Mouse (Mus musculus): ENCODE results near the gene Ano6. TPM values are rescaled to one million over a fixed set of nuclear protein-coding genes. Genes with fewer than 3 reads are reported as not detected.

Ano6 gene
- polyA plus RNA-seq, 1 experiment from 2014 or later: 27.8 TPM

- H3K36me3 ChIP-seq (ENCODE audit: control insufficient read depth, insufficient read depth, low read length): no peaks in the 10 kb centered on the region
- H3K4me1 ChIP-seq (ENCODE audit: control insufficient read depth, insufficient read depth, low read length): peaks cover 7% of the 10 kb centered on the region; the same call in 1 of the 2 replicates
- peaks cover 4% of the 10 kb centered on the region; the same call in 1 of the 2 replicates for H3K27me3 ChIP-seq (ENCODE audit: control insufficient read depth, insufficient read depth, low read length)
- ATAC-seq (ENCODE audit: low FRiP score, low TSS enrichment) (peak; percentile 32; the same call in 1 of the 2 replicates), DNase-seq (no peak)
- WGBS: 2% methylated on average over 32 of the region's 32 CpGs
- peak overlapping the region; percentile 86 for H3K4me3 ChIP-seq (replicated peaks; ENCODE audit: low read depth, low read length)
- H3K4me2 ChIP-seq (ENCODE audit: low read length): peak overlapping the region; percentile 81
- peak overlapping the region; percentile 84 for H3K9ac ChIP-seq (replicated peaks; ENCODE audit: low read length)
- no peaks in the 10 kb centered on the region for H3K9me3 ChIP-seq (ENCODE audit: control insufficient read depth, low read length)
- H3K27ac ChIP-seq (replicated peaks; ENCODE audit: low read depth, low read length): peak overlapping the region; percentile 87
These were observed 623 bp downstream of the Ano6 start for GRCm38 (mm10) chr15:95791141-95791791.

- peak overlapping the region; percentile 84; the same call in 1 of the 2 replicates for H3K9ac ChIP-seq (replicated peaks; ENCODE audit: low read length)
These were observed 1.2 kb downstream of the Ano6 start for GRCm38 (mm10) chr15:95791855-95792254.

GRCm38 (mm10) chr15:95792261-95793260 lies 1.9 kb downstream of the Ano6 start:
- 83% methylated on average over 25 of the region's 25 CpGs for WGBS

More at GRCm38 (mm10) chr15:95791855-95792254, 1.2 kb downstream of the Ano6 start:
- Histone ChIP-seq H3K36me3 (ENCODE audit: control insufficient read depth, insufficient read depth, low read length) (no peaks in the 10 kb centered on the region), H3K27me3 (ENCODE audit: control insufficient read depth, insufficient read depth, low read length) (peaks cover 4% of the 10 kb centered on the region; the same call in 1 of the 2 replicates), H3K4me2 (ENCODE audit: low read length) (peak overlapping the region; percentile 81), H3K9me3 (ENCODE audit: control insufficient read depth, low read length) (no peaks in the 10 kb centered on the region), H3K4me3 (replicated peaks; ENCODE audit: low read depth, low read length) (peak overlapping the region; percentile 86), H3K27ac (replicated peaks; ENCODE audit: low read depth, low read length) (no peak overlapping the region), H3K4me1 (ENCODE audit: control insufficient read depth, insufficient read depth, low read length) (peaks cover 7% of the 10 kb centered on the region; the same call in 1 of the 2 replicates)
- 64% methylated on average over 5 of the region's 5 CpGs for WGBS
- no peak for DNase-seq
- ATAC-seq (ENCODE audit: low FRiP score, low TSS enrichment): no peak

GRCm38 (mm10) chr15:95793748-95794491 lies 3.3 kb downstream of the Ano6 start:
- Histone ChIP-seq H3K4me2 (ENCODE audit: low read length) (no peak overlapping the region), H3K27ac (replicated peaks; ENCODE audit: low read depth, low read length) (no peak overlapping the region), H3K36me3 (ENCODE audit: control insufficient read depth, insufficient read depth, low read length) (no peaks in the 10 kb centered on the region), H3K9me3 (ENCODE audit: control insufficient read depth, low read length) (no peaks in the 10 kb centered on the region), H3K9ac (replicated peaks; ENCODE audit: low read length) (no peak overlapping the region), H3K4me1 (ENCODE audit: control insufficient read depth, insufficient read depth, low read length) (peaks cover 7% of the 10 kb centered on the region; the same call in 1 of the 2 replicates), H3K4me3 (replicated peaks; ENCODE audit: low read depth, low read length) (no peak overlapping the region), H3K27me3 (ENCODE audit: control insufficient read depth, insufficient read depth, low read length) (no peaks in the 10 kb centered on the region)
- ATAC-seq (ENCODE audit: low FRiP score, low TSS enrichment) (no peak), DNase-seq (no peak)
- WGBS: 92% methylated on average over 9 of the region's 9 CpGs

More at GRCm38 (mm10) chr15:95792261-95793260, 1.9 kb downstream of the Ano6 start:
- peak; percentile 53 for DNase-seq
- Histone ChIP-seq H3K27me3 (ENCODE audit: control insufficient read depth, insufficient read depth, low read length) (peaks cover 4% of the 10 kb centered on the region; the same call in 1 of the 2 replicates), H3K27ac (replicated peaks; ENCODE audit: low read depth, low read length) (no peak overlapping the region), H3K4me3 (replicated peaks; ENCODE audit: low read depth, low read length) (peak overlapping the region; percentile 86; the same call in 1 of the 2 replicates), H3K9ac (replicated peaks; ENCODE audit: low read length) (no peak overlapping the region), H3K36me3 (ENCODE audit: control insufficient read depth, insufficient read depth, low read length) (no peaks in the 10 kb centered on the region), H3K4me2 (ENCODE audit: low read length) (peak overlapping the region; percentile 81), H3K9me3 (ENCODE audit: control insufficient read depth, low read length) (no peaks in the 10 kb centered on the region), H3K4me1 (ENCODE audit: control insufficient read depth, insufficient read depth, low read length) (peaks cover 7% of the 10 kb centered on the region; the same call in 1 of the 2 replicates)
- no peak for ATAC-seq (ENCODE audit: low FRiP score, low TSS enrichment)

GRCm38 (mm10) chr15:95794611-95795565 lies 4.2 kb downstream of the Ano6 start:
- H3K4me1 ChIP-seq (ENCODE audit: control insufficient read depth, insufficient read depth, low read length): peaks cover 7% of the 10 kb centered on the region; the same call in 1 of the 2 replicates
- no peak overlapping the region for H3K4me3 ChIP-seq (replicated peaks; ENCODE audit: low read depth, low read length)
- WGBS: 79% methylated on average over 10 of the region's 10 CpGs
- no peaks in the 10 kb centered on the region for H3K36me3 ChIP-seq (ENCODE audit: control insufficient read depth, insufficient read depth, low read length)
- DNase-seq (no peak), ATAC-seq (ENCODE audit: low FRiP score, low TSS enrichment) (no peak)
- no peaks in the 10 kb centered on the region for H3K9me3 ChIP-seq (ENCODE audit: control insufficient read depth, low read length)
- H3K27ac ChIP-seq (replicated peaks; ENCODE audit: low read depth, low read length): no peak overlapping the region
- H3K27me3 ChIP-seq (ENCODE audit: control insufficient read depth, insufficient read depth, low read length): no peaks in the 10 kb centered on the region
- no peak overlapping the region for H3K4me2 ChIP-seq (ENCODE audit: low read length)
- H3K9ac ChIP-seq (replicated peaks; ENCODE audit: low read length): no peak overlapping the region

- H3K27ac ChIP-seq (replicated peaks; ENCODE audit: low read depth, low read length): no peak overlapping the region
- H3K27me3 ChIP-seq (ENCODE audit: control insufficient read depth, insufficient read depth, low read length): no peaks in the 10 kb centered on the region
- H3K4me2 ChIP-seq (ENCODE audit: low read length): no peak overlapping the region
- no peak for ATAC-seq (ENCODE audit: low FRiP score, low TSS enrichment)
- H3K9ac ChIP-seq (replicated peaks; ENCODE audit: low read length): no peak overlapping the region
- WGBS: 83% methylated on average over 5 of the region's 5 CpGs
- no peak overlapping the region for H3K4me3 ChIP-seq (replicated peaks; ENCODE audit: low read depth, low read length)
- H3K36me3 ChIP-seq (ENCODE audit: control insufficient read depth, insufficient read depth, low read length): no peaks in the 10 kb centered on the region
- DNase-seq: no peak
- peaks cover 7% of the 10 kb centered on the region; the same call in 1 of the 2 replicates for H3K4me1 ChIP-seq (ENCODE audit: control insufficient read depth, insufficient read depth, low read length)
- H3K9me3 ChIP-seq (ENCODE audit: control insufficient read depth, low read length): no peaks in the 10 kb centered on the region
These were observed 5.4 kb downstream of the Ano6 start for GRCm38 (mm10) chr15:95796062-95796461.

- no peaks in the 10 kb centered on the region for H3K27me3 ChIP-seq (ENCODE audit: control insufficient read depth, insufficient read depth, low read length)
- no peak overlapping the region for H3K27ac ChIP-seq (replicated peaks; ENCODE audit: low read depth, low read length)
- no peak overlapping the region for H3K4me3 ChIP-seq (replicated peaks; ENCODE audit: low read depth, low read length)
- ATAC-seq (ENCODE audit: low FRiP score, low TSS enrichment) (no peak), DNase-seq (no peak)
- WGBS: 72% methylated on average over 9 of the region's 9 CpGs
- H3K9ac ChIP-seq (replicated peaks; ENCODE audit: low read length): no peak overlapping the region
- no peaks in the 10 kb centered on the region for H3K9me3 ChIP-seq (ENCODE audit: control insufficient read depth, low read length)
- no peaks in the 10 kb centered on the region for H3K36me3 ChIP-seq (ENCODE audit: control insufficient read depth, insufficient read depth, low read length)
- no peak overlapping the region for H3K4me2 ChIP-seq (ENCODE audit: low read length)
- H3K4me1 ChIP-seq (ENCODE audit: control insufficient read depth, insufficient read depth, low read length): peaks cover 5% of the 10 kb centered on the region; the same call in 1 of the 2 replicates
These were observed 6.7 kb downstream of the Ano6 start for GRCm38 (mm10) chr15:95797144-95797983.
